Mouse (Mus musculus) layer of hippocampus, postnatal 14 days (tissue): ENCODE measurements at regions not wholly inside any gene's neighbourhood (a gene's known extent, or its start where the extent isn't known, plus 50 kb on each side); places are given as distances from the start of the nearest gene placed in this dataset.
A peak's percentile ranks its signal among the peaks of the same experiment; 100 is the strongest.

Experiments used
- DNase-seq, 2 experiments: peaks; one replicate each; pipeline ENCODE4 v3.0.0; 2021 to 2022; ENCODE audit warnings: low spot score in 2 of 2, mixed read lengths in 1 of 2

- peak in 1 of 2 experiments; percentile 34 for DNase-seq
Observed at GRCm38 (mm10) chr10:51792030-51792429, 114.5 kb downstream of the Rfx6 start.

DNA sequence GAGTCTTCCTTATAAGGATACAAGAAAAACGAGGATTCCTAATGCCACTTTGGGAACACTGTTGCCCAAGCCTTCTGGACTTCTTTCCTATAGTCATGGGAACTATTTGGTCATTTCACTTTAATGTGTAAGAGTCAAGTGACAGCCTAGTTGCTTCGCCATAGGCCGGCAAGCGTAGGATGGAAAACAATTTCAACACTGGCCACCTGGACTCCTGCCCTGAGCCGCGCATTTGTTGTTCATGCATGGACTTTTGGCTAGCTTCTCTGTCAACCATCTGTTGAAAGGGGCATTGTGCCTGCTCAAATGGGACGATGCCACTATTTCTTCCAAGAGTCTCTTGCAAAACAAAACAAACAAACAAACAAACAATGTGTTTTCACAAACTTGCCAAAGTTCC, 116.3 kb downstream of the Rfx6 start:
- peak in 1 of 2 experiments; percentile 5 for DNase-seq

- no peak for DNase-seq
Observed at GRCm38 (mm10) chr10:51816626-51817025, 139.1 kb downstream of the Rfx6 start.

DNA sequence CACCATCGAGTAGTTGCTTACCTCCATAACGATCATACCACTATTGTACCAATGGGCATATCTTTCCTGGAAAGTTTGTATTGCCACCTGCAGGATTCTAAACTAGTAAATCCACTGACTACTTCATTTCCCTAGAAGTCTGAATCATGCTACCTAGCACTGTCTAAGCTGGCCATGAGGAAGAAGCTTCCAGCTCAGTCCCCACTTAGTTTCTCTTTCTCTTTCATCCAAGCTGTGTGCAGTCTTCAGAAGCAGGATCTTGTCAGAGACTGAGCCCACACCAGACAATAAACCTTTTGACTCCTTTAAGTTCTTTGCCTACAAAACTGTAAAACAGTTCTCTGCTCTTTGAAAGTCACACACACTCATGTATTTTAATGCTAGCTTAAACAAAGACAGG, 146.3 kb downstream of the Rfx6 start:
- DNase-seq: no peak

GRCm38 (mm10) chr10:51826431-51826964, 148.9 kb downstream of the Rfx6 start:
- no peak for DNase-seq

GRCm38 (mm10) chr10:51832459-51832858, 154.9 kb downstream of the Rfx6 start:
- DNase-seq: no peak

- DNase-seq: no peak
Observed at GRCm38 (mm10) chr10:51843099-51843498, 165.5 kb downstream of the Rfx6 start.

- DNase-seq: no peak
Observed at GRCm38 (mm10) chr10:51846287-51846686, 168.7 kb downstream of the Rfx6 start.

GRCm38 (mm10) chr10:51869409-51869808, 152.9 kb upstream of the Vgll2 start:
- DNase-seq: no peak

- no peak for DNase-seq
Observed at GRCm38 (mm10) chr10:51911066-51911691, 111.1 kb upstream of the Vgll2 start.

DNA sequence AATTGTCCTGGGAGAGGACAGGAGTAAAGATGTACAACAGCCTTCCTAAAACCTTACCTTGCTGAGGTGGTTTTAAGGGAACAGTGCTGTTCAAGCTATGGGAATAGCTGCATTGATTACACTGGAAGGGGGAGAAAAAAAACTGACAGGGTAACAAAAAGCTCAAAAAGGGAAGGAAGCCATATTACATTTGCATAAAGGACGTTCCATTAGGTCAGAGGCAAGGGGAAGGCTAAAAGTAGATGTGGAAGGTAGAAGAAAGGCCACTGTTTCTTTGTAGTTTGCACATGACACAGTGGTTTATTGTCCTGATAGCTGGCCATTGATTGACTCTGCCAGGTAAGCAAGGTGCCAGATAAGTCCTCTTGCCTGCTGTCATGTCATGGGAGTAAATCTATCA, 110.2 kb upstream of the Vgll2 start:
- no peak for DNase-seq

GRCm38 (mm10) chr10:51926644-51927043, 95.7 kb upstream of the Vgll2 start:
- DNase-seq: no peak

GRCm38 (mm10) chr10:51929341-51929740, 93.0 kb upstream of the Vgll2 start:
- no peak for DNase-seq

DNA sequence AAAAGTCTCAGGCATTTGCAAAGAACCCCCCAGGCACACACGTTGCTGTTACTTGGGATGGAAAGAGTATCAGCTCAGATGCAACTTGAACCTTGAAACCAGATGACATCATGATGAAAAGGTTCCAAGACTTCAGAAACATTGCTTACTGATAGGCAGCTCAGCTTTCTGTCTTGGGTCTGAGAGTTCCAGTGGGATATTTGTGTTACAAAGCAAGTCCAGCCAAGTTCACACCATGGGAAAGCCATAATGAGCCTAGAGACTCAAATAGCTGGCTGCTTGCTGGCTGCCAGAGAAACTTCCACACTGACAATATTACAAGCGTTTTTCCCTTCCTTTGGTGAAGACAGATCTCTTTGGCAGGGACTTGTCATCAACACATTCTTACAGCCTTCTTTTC, 92.0 kb upstream of the Vgll2 start:
- DNase-seq: no peak

GRCm38 (mm10) chr10:51930696-51931095, 91.6 kb upstream of the Vgll2 start:
- DNase-seq: no peak

GRCm38 (mm10) chr10:51935482-51935881, 86.8 kb upstream of the Vgll2 start:
- no peak for DNase-seq

DNA sequence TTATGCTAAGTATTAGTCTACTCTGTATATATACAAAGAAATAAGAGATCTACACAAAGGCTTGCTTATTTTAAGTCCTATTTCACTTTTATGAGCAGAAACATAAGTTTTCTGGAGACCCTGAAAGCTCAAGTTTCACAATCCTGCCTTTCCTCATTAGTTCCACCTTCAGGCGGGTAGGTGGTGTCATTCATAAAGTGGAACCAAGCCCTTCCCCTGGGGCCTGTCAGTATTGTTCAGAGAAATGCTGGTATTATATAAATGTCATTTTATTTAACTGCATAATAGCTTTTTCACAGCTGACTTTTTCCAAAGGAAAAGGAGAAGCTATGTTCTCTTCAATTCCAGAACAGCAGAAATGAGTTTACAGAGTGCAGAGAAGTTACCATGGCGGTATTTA, 81.1 kb upstream of the Vgll2 start:
- no peak for DNase-seq

DNA sequence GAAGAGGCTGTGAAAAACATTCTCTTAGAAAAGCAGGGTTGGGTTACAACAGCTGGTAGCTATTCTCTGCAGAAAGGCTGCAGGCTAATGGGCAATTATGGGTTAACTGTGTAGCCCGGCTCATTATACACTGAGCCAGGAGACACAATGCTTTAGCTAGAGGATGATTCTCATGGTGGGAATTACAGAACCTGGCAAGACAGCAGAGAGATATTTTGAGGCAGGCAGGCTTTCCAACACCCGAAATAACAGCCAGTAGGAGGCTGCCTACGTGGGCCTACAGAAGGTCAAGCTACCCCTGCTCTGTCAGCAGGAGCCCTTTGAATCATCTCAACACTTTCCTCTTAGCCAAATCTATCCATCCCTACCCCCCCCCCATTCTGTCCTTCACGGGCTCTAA, 76.6 kb upstream of the Vgll2 start:
- no peak for DNase-seq

GRCm38 (mm10) chr10:51946189-51946588, 76.1 kb upstream of the Vgll2 start:
- DNase-seq: no peak

DNA sequence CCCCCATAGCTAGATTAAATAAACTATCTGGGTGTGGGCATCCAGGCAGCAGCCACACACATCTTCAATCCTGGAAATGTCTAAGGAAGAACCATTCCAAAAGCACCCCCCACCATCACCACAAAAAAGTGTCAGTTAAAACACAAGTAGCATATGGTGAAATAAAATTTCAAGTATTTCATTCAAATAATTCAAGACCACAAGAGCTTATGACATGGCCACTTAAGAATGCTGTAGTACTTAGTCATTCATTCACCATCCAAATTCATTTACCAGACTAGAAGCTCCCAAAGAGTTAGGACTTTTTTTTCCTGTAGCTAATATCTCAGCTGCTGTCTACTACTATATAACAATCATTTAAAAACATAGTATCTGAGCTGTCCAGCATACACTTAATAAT, 75.4 kb upstream of the Vgll2 start:
- DNase-seq: no peak

DNA sequence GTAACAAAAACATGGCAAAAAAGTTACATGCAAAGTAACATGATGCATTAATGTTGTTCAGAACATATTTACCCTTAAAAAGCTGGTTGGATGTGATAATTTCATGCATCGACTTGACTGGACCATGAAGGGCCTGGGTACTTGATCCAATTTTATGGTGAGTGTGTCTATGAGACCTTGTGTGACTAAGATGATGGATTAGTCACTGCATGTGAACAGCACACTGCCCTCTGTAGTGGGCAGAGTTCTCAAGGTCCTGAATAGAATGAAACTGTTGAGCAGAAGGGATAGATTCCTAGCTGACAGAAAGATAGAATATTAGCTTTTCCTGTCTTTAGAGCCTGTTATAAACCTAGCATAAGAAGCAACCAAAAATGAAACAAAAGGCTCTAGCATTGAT, 72.3 kb upstream of the Vgll2 start:
- DNase-seq: no peak

DNA sequence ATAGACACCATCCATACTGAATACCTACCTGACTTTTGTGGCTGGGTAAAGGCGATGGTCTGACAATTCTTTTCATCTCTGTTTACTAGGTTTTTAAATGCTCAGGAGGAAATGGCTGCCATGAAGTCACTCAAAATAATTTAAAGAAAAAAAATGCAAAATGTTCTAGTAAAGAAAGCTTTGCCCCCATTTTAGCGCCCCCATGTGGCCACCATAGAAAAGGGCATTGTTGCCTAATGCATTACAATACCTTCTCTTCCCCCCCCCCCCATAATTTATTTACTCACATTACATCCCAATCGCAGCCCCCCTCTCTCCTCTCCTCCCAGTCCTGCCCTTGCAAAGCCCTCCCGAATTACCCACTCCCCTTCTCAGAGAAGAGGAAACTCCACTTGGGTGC, 70.3 kb upstream of the Vgll2 start:
- DNase-seq: no peak

DNA sequence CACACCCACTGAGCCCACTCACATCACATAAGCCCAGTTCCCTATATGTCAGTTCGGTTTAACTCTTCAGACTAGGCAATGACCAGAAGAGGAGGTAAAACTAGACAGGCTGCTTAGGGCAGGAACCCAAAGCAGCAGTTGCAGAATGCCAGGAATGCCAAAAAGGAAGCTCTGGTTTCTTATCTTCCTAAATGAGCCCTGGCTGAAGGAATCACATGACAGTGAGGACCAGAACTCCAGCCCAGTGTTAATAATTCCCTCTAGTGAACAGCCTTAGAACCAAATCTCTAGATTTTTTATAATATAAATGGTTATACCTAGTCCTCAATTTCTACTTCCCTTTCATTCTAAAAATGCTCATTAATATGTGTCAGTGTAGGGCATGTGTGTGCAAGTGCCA, 65.8 kb upstream of the Vgll2 start:
- no peak for DNase-seq

DNA sequence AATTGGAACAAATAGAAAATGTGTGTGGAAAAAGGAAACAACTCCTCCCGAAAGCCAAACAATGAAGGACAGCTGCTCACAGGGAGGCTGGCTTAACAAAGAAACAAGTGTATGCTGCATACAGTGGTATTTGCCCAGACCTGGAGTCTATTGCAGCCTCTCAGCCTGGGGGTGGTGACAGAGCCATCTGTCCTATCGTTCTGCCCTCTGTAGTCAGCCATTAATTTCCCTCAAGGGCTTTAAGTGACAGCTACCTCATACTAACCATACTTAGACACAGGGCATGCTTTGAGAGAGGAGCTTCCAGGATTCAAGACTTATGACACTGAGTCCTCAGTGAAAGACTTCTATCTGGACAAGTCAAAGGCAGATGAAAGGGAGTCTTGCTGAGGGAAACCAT, 60.8 kb upstream of the Vgll2 start:
- DNase-seq: peak in 1 of 2 experiments; percentile 1
